10 mouse cellular contexts compared by ENCODE assay signal in genomic region chr2:122367181-122367580, GRCm38 (mm10). TPM values are rescaled to one million over a fixed set of nuclear protein-coding genes. Genes with fewer than 3 reads are reported as not detected.
DNase-seq lines count a peak whose midpoint lies in the region; ATAC-seq and TF ChIP-seq lines count a peak whose summit lies in the region.
"Had no signal": no experiment of that assay in that cellular context is flagged by ENCODE, and none has a peak within 500 bp of the region (broad histone marks: within the 10 kb centered on the region; RNA-seq: fewer than 3 reads in every experiment).

No protein-coding gene starts in this region.

- DNase-seq in heart, adult 8-10 months (ENCODE audit: low spot score), result no peak
- DNase-seq in cerebellum, adult 2 months, result peak; percentile 80 to 86
- no peak for DNase-seq in hindbrain, embryonic 10.5 days (ENCODE audit: low spot score)
- no peak for DNase-seq in left cerebral cortex, adult 11 months (ENCODE audit: low spot score)
- DNase-seq in ovary, postnatal 14 days (ENCODE audit: low spot score), result no peak
- DNase-seq: gastrocnemius, postnatal 10 days had no signal

- H3K9ac ChIP-seq in heart, embryonic 16.5 days (ENCODE audit: low read length), result no peak overlapping the region
- peak overlapping the region; percentile 96 for H3K9ac ChIP-seq in midbrain, embryonic 12.5 days (replicated peaks)

- ATAC-seq in heart, embryonic 16.5 days (replicated peaks; ENCODE audit: extremely low read depth, insufficient read depth, low FRiP score), result no peak
- no peak for ATAC-seq in midbrain, embryonic 12.5 days (ENCODE audit: low FRiP score, low read depth)
- no peak for ATAC-seq in granulocyte monocyte progenitor cell, adult 5-6 weeks (replicated peaks; ENCODE audit: poor library complexity, severe bottlenecking)

- H3K36me3 ChIP-seq in heart, embryonic 16.5 days (ENCODE audit: control insufficient read depth, insufficient read depth), result no peaks in the 10 kb centered on the region
- peaks cover 33% of the 10 kb centered on the region for H3K36me3 ChIP-seq in hindbrain, embryonic 10.5 days
- peaks cover 19% of the 10 kb centered on the region; the same call in 1 of the 2 replicates for H3K36me3 ChIP-seq in midbrain, embryonic 12.5 days

- H3K27ac ChIP-seq in heart, embryonic 16.5 days (ENCODE audit: low read length), result no peak overlapping the region
- H3K27ac ChIP-seq in cerebellum, adult 2 months (ENCODE audit: insufficient read depth, low read length), result peak overlapping the region; percentile 93
- peak overlapping the region; percentile 98 for H3K27ac ChIP-seq in hindbrain, embryonic 10.5 days
- peak overlapping the region; percentile 61; the same call in 1 of the 2 replicates for H3K27ac ChIP-seq in midbrain, embryonic 12.5 days (replicated peaks)

- H3K9me3 ChIP-seq in heart, embryonic 16.5 days (replicated peaks; ENCODE audit: control insufficient read depth, low read length), result no peaks in the 10 kb centered on the region
- no peaks in the 10 kb centered on the region for H3K9me3 ChIP-seq in hindbrain, embryonic 10.5 days
- H3K9me3 ChIP-seq in midbrain, embryonic 12.5 days, result no peaks in the 10 kb centered on the region

- TF ChIP-seq POLR2A in cerebellum, adult 2 months (IDR thresholded peaks at IDR 0.05; ENCODE audit: borderline replicate concordance, insufficient read depth, low read length), result peak; percentile 46; the same call in 1 of the 2 replicates

- peaks cover 11% of the 10 kb centered on the region for H3K4me1 ChIP-seq in heart, embryonic 16.5 days (ENCODE audit: control insufficient read depth, insufficient read depth, low read length)
- peaks cover 30% of the 10 kb centered on the region for H3K4me1 ChIP-seq in cerebellum, adult 2 months (ENCODE audit: control insufficient read depth, insufficient read depth, low read length)
- peaks cover 49% of the 10 kb centered on the region for H3K4me1 ChIP-seq in hindbrain, embryonic 10.5 days (replicated peaks)
- H3K4me1 ChIP-seq in midbrain, embryonic 12.5 days, result peaks cover 40% of the 10 kb centered on the region

- 0 out of 2 replicates have a peak, but pooled peaks cover 2% of the 10 kb centered on the region for H3K27me3 ChIP-seq in heart, embryonic 16.5 days (ENCODE audit: control insufficient read depth, insufficient read depth, low read length)
- H3K27me3 ChIP-seq in cerebellum, adult 2 months (ENCODE audit: control insufficient read depth, insufficient read depth, low read length), result no peaks in the 10 kb centered on the region
- peaks cover 20% of the 10 kb centered on the region for H3K27me3 ChIP-seq in hindbrain, embryonic 10.5 days (ENCODE audit: insufficient read depth, poor library complexity, severe bottlenecking)
- H3K27me3 ChIP-seq in midbrain, embryonic 12.5 days, result peaks cover 19% of the 10 kb centered on the region

- no peak overlapping the region for H3K4me3 ChIP-seq in heart, embryonic 16.5 days (ENCODE audit: low read length)
- H3K4me3 ChIP-seq in cerebellum, adult 2 months (replicated peaks; ENCODE audit: insufficient read depth, low read depth, low read length), result peak overlapping the region; percentile 96
- H3K4me3 ChIP-seq in hindbrain, embryonic 10.5 days, result peak overlapping the region; percentile 96
- peak overlapping the region; percentile 94 for H3K4me3 ChIP-seq in midbrain, embryonic 12.5 days

- WGBS in heart, embryonic 16.5 days, result 52% methylated on average over 4 of the region's 4 CpGs
- WGBS in cerebellum, adult 2 months, result 7% methylated on average over 4 of the region's 4 CpGs
- 32% methylated on average over 4 of the region's 4 CpGs for WGBS in hindbrain, embryonic 10.5 days
- 35% methylated on average over 4 of the region's 4 CpGs for WGBS in midbrain, embryonic 12.5 days

- H3K4me2 ChIP-seq in heart, embryonic 16.5 days (ENCODE audit: low read depth, low read length), result peak overlapping the region; percentile 97
- peak overlapping the region; percentile 86 for H3K4me2 ChIP-seq in midbrain, embryonic 12.5 days (replicated peaks)

- no peak for TF ChIP-seq CTCF in cerebellum, adult 2 months (IDR thresholded peaks at IDR 0.05; ENCODE audit: borderline replicate concordance, insufficient read depth, low read depth, low read length)

RNA-seq across cellular contexts. Expression of gene Shf, which starts 1.8 kb away (rescaled TPM):
- polyA plus RNA-seq in heart, embryonic 16.5 days (2015; fragmentation: Nextera tagmentation; extraction: Ambion mirVana), result 2.0 TPM in 2 replicates
- total RNA-seq in heart, adult 8-10 months (2022), result 1 to 10 TPM; 4.4 to 7.3 (median 5.7) TPM
- polyA plus RNA-seq in cerebellum, adult 2 months (2012; rRNA removed), result 344 and 410 TPM in 2 replicates
- polyA plus RNA-seq in hindbrain, embryonic 10.5 days (2016; fragmentation: Nextera tagmentation; extraction: Ambion mirVana), result 8.8 and 9.6 TPM in 2 replicates
- 9.2 TPM in 2 replicates for polyA plus RNA-seq in midbrain, embryonic 12.5 days (2016; fragmentation: Nextera tagmentation; extraction: Ambion mirVana)
- 2.0 and 6.4 TPM in 2 replicates for total RNA-seq in granulocyte monocyte progenitor cell, adult 5-6 weeks (2014; fragmentation: Nextera tagmentation)
- total RNA-seq in granulocyte monocyte progenitor cell, adult 5-6 weeks (2017), result 1.9 and 3.8 TPM in 2 replicates

RNA-seq across cellular contexts. Expression of gene Duox1, which starts 51.7 kb away (rescaled TPM):
- polyA plus RNA-seq in heart, embryonic 16.5 days (2015; fragmentation: Nextera tagmentation; extraction: Ambion mirVana), result 0.05 and 0.12 TPM in 2 replicates
- under 1 TPM in 3 of 4 experiments, not detected in 1; 0.20 to 0.28 (median 0.27) TPM for total RNA-seq in heart, adult 8-10 months (2022)
- 0.05 TPM in 2 replicates for polyA plus RNA-seq in cerebellum, adult 2 months (2012; rRNA removed)
- polyA plus RNA-seq in hindbrain, embryonic 10.5 days (2016; fragmentation: Nextera tagmentation; extraction: Ambion mirVana), result 0.04 TPM in 1 of 2 replicates, not detected in the other
- 0.12 and 0.18 TPM in 2 replicates for polyA plus RNA-seq in midbrain, embryonic 12.5 days (2016; fragmentation: Nextera tagmentation; extraction: Ambion mirVana)
- total RNA-seq in granulocyte monocyte progenitor cell, adult 5-6 weeks (2014; fragmentation: Nextera tagmentation), result not detected in 2 replicates
- total RNA-seq in granulocyte monocyte progenitor cell, adult 5-6 weeks (2017), result not detected in 2 replicates
- total RNA-seq: MEL had no signal

RNA-seq across cellular contexts. Expression of gene Duoxa1, which starts 53.7 kb away (rescaled TPM):
- polyA plus RNA-seq in heart, embryonic 16.5 days (2015; fragmentation: Nextera tagmentation; extraction: Ambion mirVana), result 0.54 and 0.97 TPM in 2 replicates
- total RNA-seq in heart, adult 8-10 months (2022), result under 1 TPM in 3 of 4 experiments, not detected in 1; 0.14 to 0.37 (median 0.34) TPM
- 0.19 TPM in 1 of 2 replicates, not detected in the other for polyA plus RNA-seq in cerebellum, adult 2 months (2012; rRNA removed)
- not detected in 2 replicates for polyA plus RNA-seq in hindbrain, embryonic 10.5 days (2016; fragmentation: Nextera tagmentation; extraction: Ambion mirVana)
- polyA plus RNA-seq in midbrain, embryonic 12.5 days (2016; fragmentation: Nextera tagmentation; extraction: Ambion mirVana), result 0.43 and 0.64 TPM in 2 replicates
- not detected in 2 replicates for total RNA-seq in granulocyte monocyte progenitor cell, adult 5-6 weeks (2014; fragmentation: Nextera tagmentation)
- 0.10 TPM in 1 of 2 replicates, not detected in the other for total RNA-seq in granulocyte monocyte progenitor cell, adult 5-6 weeks (2017)
- total RNA-seq: MEL had no signal

RNA-seq across cellular contexts. Expression of gene Slc28a2, which starts 59.1 kb away (rescaled TPM):
- 2.1 and 2.4 TPM in 2 replicates for polyA plus RNA-seq in heart, embryonic 16.5 days (2015; fragmentation: Nextera tagmentation; extraction: Ambion mirVana)
- 10 to 100 TPM; 16.0 to 22.8 (median 19.8) TPM for total RNA-seq in heart, adult 8-10 months (2022)
- 0.10 and 0.43 TPM in 2 replicates for polyA plus RNA-seq in cerebellum, adult 2 months (2012; rRNA removed)
- polyA plus RNA-seq in hindbrain, embryonic 10.5 days (2016; fragmentation: Nextera tagmentation; extraction: Ambion mirVana), result not detected in 2 replicates
- polyA plus RNA-seq in midbrain, embryonic 12.5 days (2016; fragmentation: Nextera tagmentation; extraction: Ambion mirVana), result not detected in 2 replicates
- 50.9 and 68.1 TPM in 2 replicates for total RNA-seq in granulocyte monocyte progenitor cell, adult 5-6 weeks (2014; fragmentation: Nextera tagmentation)
- 64.3 and 72.5 TPM in 2 replicates for total RNA-seq in granulocyte monocyte progenitor cell, adult 5-6 weeks (2017)

Comparison
In these comparisons a context has a peak if more than half of its experiments do, and no peak if none do; other contexts are left out.
1. DNase-seq: peak in cerebellum, adult 2 months (2 of 2); none in heart, adult 8-10 months (single experiment), hindbrain, embryonic 10.5 days (single experiment), left cerebral cortex, adult 11 months (single experiment) and ovary, postnatal 14 days (single experiment).
2. RNA of gene Shf, which starts 1.8 kb away (polyA plus RNA-seq): 344 to 410 TPM in cerebellum, adult 2 months; 8.8 to 9.6 TPM in hindbrain, embryonic 10.5 days, 9.2 TPM in midbrain, embryonic 12.5 days and 2.0 TPM in heart, embryonic 16.5 days; every median in the first group is over 10 times any median in the second.